Mouse (Mus musculus) ES-Bruce4 (cell line): ENCODE data around the gene Ulk4.

Source experiments
- CTCF ChIP-seq: IDR thresholded peaks from one replicate; pipeline ENCODE4 v1.8.1; 2011; ENCODE audit warnings: low read depth, low read length
- EP300 ChIP-seq: IDR thresholded peaks from 2 replicates; pipeline ENCODE4 v1.6.1; 2011; ENCODE audit warnings: low read depth, low read length; ENCODE audit not compliant: insufficient read depth
- POLR2A ChIP-seq: IDR thresholded peaks from one replicate; pipeline ENCODE4 v1.8.1; 2011; ENCODE audit warnings: low read length; ENCODE audit not compliant: insufficient read depth

- TF ChIP-seq CTCF: no peak
- TF ChIP-seq EP300: no peak
- TF ChIP-seq POLR2A: no peak
These were observed 11.7 kb downstream of the Ulk4 start for GRCm38 (mm10) chr9:121265307-121265706.
